Mouse (Mus musculus): ENCODE measurements around the gene Adgrg3. TPM values are rescaled to one million over a fixed set of nuclear protein-coding genes. Genes with fewer than 3 reads are reported as not detected.

Gene Adgrg3
- total and polyA plus RNA-seq, 3 experiments: 0.12 to 0.49 TPM; not detected in 1

DNA sequence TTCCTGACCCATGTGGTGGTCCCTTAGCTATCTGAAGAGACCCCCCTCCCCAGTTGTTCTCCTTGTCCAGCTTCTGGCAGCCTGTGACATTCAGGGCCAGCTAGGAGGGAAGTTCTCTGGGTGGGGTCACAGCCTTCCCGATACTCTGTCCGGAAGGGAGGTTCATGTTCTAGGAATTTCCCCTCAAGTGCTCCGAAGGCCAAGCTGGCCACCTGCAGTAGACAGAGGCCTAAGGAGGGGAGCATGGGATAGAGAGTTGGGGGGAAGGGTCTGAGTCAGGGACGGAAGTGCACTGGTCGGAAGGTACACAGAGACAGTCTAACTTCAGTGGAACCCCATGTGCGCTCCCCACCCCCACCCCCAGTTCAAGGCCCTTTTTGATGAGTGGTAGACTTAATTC is 17.5 kb upstream of the Adgrg3 start:
- no peak for TF ChIP-seq POLR2AphosphoS5 (IDR thresholded peaks at IDR 0.05; ENCODE audit: insufficient replicate concordance, low read depth, low read length)
- no peak for TF ChIP-seq GATA2 (IDR thresholded peaks at IDR 0.05; ENCODE audit: borderline replicate concordance, low read depth, low read length)
- Histone ChIP-seq H3K27me3 (ENCODE audit: insufficient read depth, low read length) (no peaks in the 10 kb centered on the region), H3K4me3 (ENCODE audit: low read depth, low read length) (peak overlapping the region; percentile 37; the same call in 1 of the 2 replicates), H3K4me1 (ENCODE audit: insufficient read depth, low read depth, low read length) (peaks cover 84% of the 10 kb centered on the region), H3K36me3 (replicated peaks) (peaks cover 97% of the 10 kb centered on the region), H3K9me3 (replicated peaks) (no peaks in the 10 kb centered on the region)
- DNase-seq (ENCODE audit: low spot score): no peak
- no peak for ATAC-seq (ENCODE audit: extremely low read depth, insufficient number of reproducible peaks, low FRiP score, poor library complexity, severe bottlenecking)

DNA sequence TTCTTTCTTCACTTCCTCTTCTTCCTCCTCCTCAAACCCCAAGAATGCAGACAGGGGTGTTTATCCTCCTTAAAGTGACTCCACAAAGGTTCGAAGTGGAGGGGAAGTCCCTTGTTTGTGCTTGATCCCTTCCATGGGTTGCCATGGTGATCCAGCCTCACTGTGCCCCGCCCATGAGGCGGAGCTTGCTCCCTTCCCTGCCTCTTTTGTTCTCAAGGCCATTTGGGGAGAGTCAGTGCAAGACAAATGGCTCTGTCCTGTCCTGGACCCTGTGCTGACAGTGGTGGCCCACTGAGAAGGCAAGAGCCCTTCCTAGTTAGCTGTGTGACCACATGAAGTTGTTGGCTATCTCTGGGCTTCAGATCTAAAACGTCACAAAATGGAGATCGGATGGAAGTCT is 16.8 kb upstream of the Adgrg3 start:
- H3K4me3 ChIP-seq (ENCODE audit: low read depth, low read length): no peak overlapping the region; the same call in 1 of the 2 replicates
- H3K4me1 ChIP-seq (ENCODE audit: insufficient read depth, low read depth, low read length): peaks cover 82% of the 10 kb centered on the region
- ATAC-seq (ENCODE audit: extremely low read depth, insufficient number of reproducible peaks, low FRiP score, poor library complexity, severe bottlenecking): peak; percentile 59; the same call in 1 of the 2 replicates
- TF ChIP-seq GATA1 (IDR thresholded peaks at IDR 0.05; ENCODE audit: borderline replicate concordance, low read length) (no peak), CTCF (IDR thresholded peaks at IDR 0.05; ENCODE audit: low read depth, low read length) (no peak), GATA2 (IDR thresholded peaks at IDR 0.05; ENCODE audit: borderline replicate concordance, low read depth, low read length) (no peak), POLR2AphosphoS5 (IDR thresholded peaks at IDR 0.05; ENCODE audit: insufficient replicate concordance, low read depth, low read length) (no peak)
- DNase-seq (ENCODE audit: low spot score): peak; percentile 84
- no peaks in the 10 kb centered on the region for H3K27me3 ChIP-seq (ENCODE audit: insufficient read depth, low read length)
- H3K9me3 ChIP-seq (replicated peaks): no peaks in the 10 kb centered on the region
- H3K36me3 ChIP-seq (replicated peaks): peaks cover 97% of the 10 kb centered on the region

- no peak for TF ChIP-seq GATA2 (IDR thresholded peaks at IDR 0.05; ENCODE audit: borderline replicate concordance, low read depth, low read length)
- no peak for TF ChIP-seq POLR2AphosphoS5 (IDR thresholded peaks at IDR 0.05; ENCODE audit: insufficient replicate concordance, low read depth, low read length)
- no peak for TF ChIP-seq TAL1 (conservative IDR thresholded peaks at IDR 0.05; ENCODE audit: low read depth, low read length)
- no peak for TF ChIP-seq GATA1 (IDR thresholded peaks at IDR 0.05; ENCODE audit: borderline replicate concordance, low read length)
- TF ChIP-seq CTCF (IDR thresholded peaks at IDR 0.05; ENCODE audit: low read depth, low read length): no peak
- DNase-seq (ENCODE audit: low spot score) (no peak), ATAC-seq (ENCODE audit: extremely low read depth, insufficient number of reproducible peaks, low FRiP score, poor library complexity, severe bottlenecking) (no peak)
- H3K36me3 ChIP-seq (replicated peaks): peaks cover 97% of the 10 kb centered on the region
- H3K27me3 ChIP-seq (ENCODE audit: insufficient read depth, low read length): no peaks in the 10 kb centered on the region
- no peaks in the 10 kb centered on the region for H3K9me3 ChIP-seq (replicated peaks)
- H3K4me1 ChIP-seq (ENCODE audit: insufficient read depth, low read depth, low read length): peaks cover 79% of the 10 kb centered on the region
- peak overlapping the region; percentile 31; the same call in 1 of the 2 replicates for H3K4me3 ChIP-seq (ENCODE audit: low read depth, low read length)
These were observed 16.3 kb upstream of the Adgrg3 start for GRCm38 (mm10) chr8:95001165-95001564.

GRCm38 (mm10) chr8:95001655-95002054 is 15.8 kb upstream of the Adgrg3 start:
- Histone ChIP-seq H3K4me1 (ENCODE audit: insufficient read depth, low read depth, low read length) (peaks cover 74% of the 10 kb centered on the region), H3K4me3 (ENCODE audit: low read depth, low read length) (peak overlapping the region; percentile 31; the same call in 1 of the 2 replicates), H3K9me3 (replicated peaks) (no peaks in the 10 kb centered on the region), H3K36me3 (replicated peaks) (peaks cover 97% of the 10 kb centered on the region), H3K27me3 (ENCODE audit: insufficient read depth, low read length) (no peaks in the 10 kb centered on the region)
- TF ChIP-seq CTCF (IDR thresholded peaks at IDR 0.05; ENCODE audit: low read depth, low read length) (peak; percentile 97), GATA2 (IDR thresholded peaks at IDR 0.05; ENCODE audit: borderline replicate concordance, low read depth, low read length) (no peak)
- ATAC-seq (ENCODE audit: extremely low read depth, insufficient number of reproducible peaks, low FRiP score, poor library complexity, severe bottlenecking): peak; percentile 61
- peak; percentile 76 for DNase-seq (ENCODE audit: low spot score)

DNA sequence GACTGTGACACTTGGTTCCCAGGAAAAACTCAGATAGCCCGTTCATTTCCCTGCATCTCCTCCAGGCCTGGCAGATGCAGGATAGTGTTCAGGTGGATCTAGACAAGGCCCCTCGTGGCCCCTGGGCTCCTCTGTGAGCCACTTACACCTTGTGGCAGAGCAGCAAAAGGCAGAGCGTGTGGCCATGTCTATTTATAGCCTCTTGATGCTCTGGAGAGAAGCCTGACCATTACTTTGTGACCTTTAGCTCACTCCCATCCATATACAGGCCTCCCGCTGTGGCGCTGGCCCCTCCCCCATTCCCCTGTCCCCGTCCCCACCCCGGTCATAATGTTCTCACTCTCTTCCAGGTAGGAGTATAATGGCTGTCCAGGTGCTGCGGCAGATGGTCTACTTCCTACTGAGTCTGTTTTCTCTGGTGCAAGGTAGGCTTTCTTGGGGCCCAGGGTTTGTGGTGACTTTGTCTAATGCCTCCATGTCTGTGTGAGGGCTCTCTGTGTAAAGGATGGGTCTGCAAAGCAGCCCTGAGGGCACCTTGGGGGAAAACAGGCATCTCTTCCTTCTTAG is 15.3 kb upstream of the Adgrg3 start:
- H3K36me3 ChIP-seq (replicated peaks): peaks cover 97% of the 10 kb centered on the region
- no peaks in the 10 kb centered on the region for H3K9me3 ChIP-seq (replicated peaks)
- ATAC-seq (ENCODE audit: extremely low read depth, insufficient number of reproducible peaks, low FRiP score, poor library complexity, severe bottlenecking) (no peak), DNase-seq (ENCODE audit: low spot score) (no peak)
- no peak overlapping the region; the same call in 1 of the 2 replicates for H3K4me3 ChIP-seq (ENCODE audit: low read depth, low read length)
- TF ChIP-seq GATA1 (IDR thresholded peaks at IDR 0.05; ENCODE audit: borderline replicate concordance, low read length): no peak
- TF ChIP-seq TAL1 (conservative IDR thresholded peaks at IDR 0.05; ENCODE audit: low read depth, low read length): no peak
- TF ChIP-seq POLR2AphosphoS5 (IDR thresholded peaks at IDR 0.05; ENCODE audit: insufficient replicate concordance, low read depth, low read length): no peak
- no peak for TF ChIP-seq CTCF (IDR thresholded peaks at IDR 0.05; ENCODE audit: low read depth, low read length)
- TF ChIP-seq GATA2 (IDR thresholded peaks at IDR 0.05; ENCODE audit: borderline replicate concordance, low read depth, low read length): no peak
- H3K27me3 ChIP-seq (ENCODE audit: insufficient read depth, low read length): no peaks in the 10 kb centered on the region
- H3K4me1 ChIP-seq (ENCODE audit: insufficient read depth, low read depth, low read length): peaks cover 72% of the 10 kb centered on the region

GRCm38 (mm10) chr8:95012442-95012919 is 5.0 kb upstream of the Adgrg3 start:
- ATAC-seq (ENCODE audit: extremely low read depth, insufficient number of reproducible peaks, low FRiP score, poor library complexity, severe bottlenecking) (no peak), DNase-seq (ENCODE audit: low spot score) (no peak)
- H3K4me3 ChIP-seq (ENCODE audit: low read depth, low read length): no peak overlapping the region
- H3K9me3 ChIP-seq (replicated peaks): no peaks in the 10 kb centered on the region
- peaks cover 93% of the 10 kb centered on the region for H3K36me3 ChIP-seq (replicated peaks)
- no peak for TF ChIP-seq TAL1 (conservative IDR thresholded peaks at IDR 0.05; ENCODE audit: low read depth, low read length)
- TF ChIP-seq GATA1 (IDR thresholded peaks at IDR 0.05; ENCODE audit: borderline replicate concordance, low read length): no peak
- TF ChIP-seq CTCF (IDR thresholded peaks at IDR 0.05; ENCODE audit: low read depth, low read length): no peak
- H3K4me1 ChIP-seq (ENCODE audit: insufficient read depth, low read depth, low read length): peaks cover 64% of the 10 kb centered on the region
- no peaks in the 10 kb centered on the region for H3K27me3 ChIP-seq (ENCODE audit: insufficient read depth, low read length)

GRCm38 (mm10) chr8:95015866-95016265 is 1.6 kb upstream of the Adgrg3 start:
- TF ChIP-seq GATA1 (IDR thresholded peaks at IDR 0.05; ENCODE audit: borderline replicate concordance, low read length) (no peak), CTCF (IDR thresholded peaks at IDR 0.05; ENCODE audit: low read depth, low read length) (no peak), POLR2AphosphoS5 (IDR thresholded peaks at IDR 0.05; ENCODE audit: insufficient replicate concordance, low read depth, low read length) (no peak), GATA2 (IDR thresholded peaks at IDR 0.05; ENCODE audit: borderline replicate concordance, low read depth, low read length) (no peak), TAL1 (conservative IDR thresholded peaks at IDR 0.05; ENCODE audit: low read depth, low read length) (no peak)
- H3K27me3 ChIP-seq (ENCODE audit: insufficient read depth, low read length): peaks cover 13% of the 10 kb centered on the region; the same call in 1 of the 2 replicates
- no peak overlapping the region for H3K4me3 ChIP-seq (ENCODE audit: low read depth, low read length)
- peaks cover 59% of the 10 kb centered on the region for H3K36me3 ChIP-seq (replicated peaks)
- ATAC-seq (ENCODE audit: extremely low read depth, insufficient number of reproducible peaks, low FRiP score, poor library complexity, severe bottlenecking): no peak
- no peak for DNase-seq (ENCODE audit: low spot score)
- peaks cover 40% of the 10 kb centered on the region for H3K4me1 ChIP-seq (ENCODE audit: insufficient read depth, low read depth, low read length)
- no peaks in the 10 kb centered on the region for H3K9me3 ChIP-seq (replicated peaks)
